Mouse (Mus musculus) forebrain, embryonic 13.5 days (tissue): Measurements from ENCODE around the gene Fkbp9. TPM values are rescaled to one million over a fixed set of nuclear protein-coding genes. Genes with fewer than 3 reads are reported as not detected.

Source experiments
- ATAC-seq: fragments of 200-750 bp; cut with Nextera tagmentation; 2 replicates; pipeline ENCODE4 v1.8.0; 2017
- H3K27ac ChIP-seq: fragments of 300-500 bp; sonication (generic); 2 replicates; pipeline ENCODE4 v1.5.1; 2015; ENCODE audit warnings: inconsistent platforms, mild to moderate bottlenecking, moderate library complexity
- H3K27me3 ChIP-seq: fragments of 300-500 bp; sonication (generic); 2 replicates; pipeline ENCODE4 v1.6.1; 2015; ENCODE audit warnings: mild to moderate bottlenecking, inconsistent platforms
- H3K36me3 ChIP-seq: fragments of 300-500 bp; sonication (generic); 2 replicates; pipeline ENCODE4 v1.6.1; 2015; ENCODE audit warnings: mild to moderate bottlenecking, inconsistent platforms; ENCODE audit not compliant: poor library complexity, severe bottlenecking
- H3K4me1 ChIP-seq: fragments of 300-500 bp; sonication (generic); 2 replicates; pipeline ENCODE4 v1.6.1; 2015; ENCODE audit warnings: inconsistent platforms
- H3K4me2 ChIP-seq: fragments of 300-500 bp; sonication (generic); 2 replicates; pipeline ENCODE4 v1.6.1; 2015; ENCODE audit warnings: inconsistent platforms, mild to moderate bottlenecking, moderate library complexity
- H3K4me3 ChIP-seq: fragments of 300-500 bp; sonication (generic); 2 replicates; pipeline ENCODE4 v1.5.1; 2015; ENCODE audit warnings: mild to moderate bottlenecking, inconsistent platforms
- H3K9ac ChIP-seq: fragments of 300-500 bp; sonication (generic); 2 replicates; pipeline ENCODE4 v1.6.1; 2015; ENCODE audit warnings: mild to moderate bottlenecking, inconsistent platforms
- H3K9me3 ChIP-seq: fragments of 300-500 bp; sonication (generic); replicated peaks from 2 replicates; pipeline ENCODE4 v1.6.1; 2016; ENCODE audit warnings: inconsistent platforms
- WGBS: fragments of 180-500 bp; shearing (Covaris S2); methylation state at CpG from one replicate; pipeline ENCODE4 v1.1.7; 2015; 5-methylcytosine and 5-hydroxymethylcytosine counted together
- polyA plus RNA-seq: library from polyadenylated mRNA; unstranded; fragments of >200 nt; fragmentation: Nextera tagmentation; extraction: Ambion mirVana; gene quantifications from 2 replicates; pipeline ENCODE4 v1.2.1, GENCODE M21; 2015

Gene Fkbp9
- polyA plus RNA-seq, 1 experiment from 2014 or later: 24.4 TPM

DNA sequence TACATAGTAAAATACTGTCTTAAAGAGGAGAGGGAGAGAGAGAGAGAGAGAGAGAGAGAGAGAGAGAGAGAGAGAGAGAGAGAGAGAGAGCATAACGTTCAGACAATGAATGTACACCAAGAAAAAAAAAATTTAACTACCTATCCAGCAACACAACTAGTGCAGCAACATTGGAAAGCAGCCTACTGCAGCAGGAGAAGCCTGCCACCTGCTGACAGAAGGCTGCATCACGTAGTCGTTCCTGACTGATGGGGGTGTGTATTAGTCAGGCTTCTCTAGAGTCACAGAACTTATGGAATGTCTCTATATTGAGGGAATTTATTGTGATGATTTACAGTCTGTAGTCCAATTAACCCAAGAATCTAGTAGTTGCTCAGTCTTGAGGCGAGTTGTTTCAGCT, 77.1 kb downstream of the Fkbp9 start:
- Histone ChIP-seq H3K27me3 (no peaks in the 10 kb centered on the region), H3K9ac (no peak overlapping the region), H3K9me3 (no peaks in the 10 kb centered on the region), H3K4me3 (no peak overlapping the region), H3K4me2 (no peak overlapping the region), H3K27ac (no peak overlapping the region), H3K4me1 (peaks cover 5% of the 10 kb centered on the region), H3K36me3 (no peaks in the 10 kb centered on the region)
- WGBS: 18% methylated on average over 4 of the region's 4 CpGs
- ATAC-seq: peak; percentile 50; the same call in 1 of the 2 replicates

DNA sequence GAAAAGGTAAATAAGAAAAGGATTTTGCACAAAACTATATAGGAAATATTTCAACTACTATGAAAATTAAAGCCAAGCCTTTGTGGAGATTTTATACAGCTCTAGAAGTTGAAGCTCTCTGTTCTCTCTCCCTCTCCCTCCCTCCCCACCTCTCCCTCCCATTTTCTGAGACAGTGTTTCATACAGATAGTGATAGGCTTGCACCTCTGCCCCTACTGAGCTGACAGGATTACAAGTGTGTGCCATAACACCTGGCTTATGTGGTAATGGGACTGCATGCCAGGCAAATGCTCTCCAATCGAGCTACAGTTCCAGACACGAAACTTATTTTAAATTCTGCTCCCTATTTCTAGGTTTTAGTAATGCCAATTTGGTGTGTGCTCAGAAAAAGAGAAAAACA, 79.1 kb downstream of the Fkbp9 start:
- Histone ChIP-seq H3K4me1 (no peaks in the 10 kb centered on the region), H3K9ac (no peak overlapping the region), H3K36me3 (no peaks in the 10 kb centered on the region; the same call in 1 of the 2 replicates), H3K4me2 (no peak overlapping the region), H3K27ac (no peak overlapping the region), H3K9me3 (peaks cover 5% of the 10 kb centered on the region; the same call in 1 of the 2 replicates), H3K4me3 (no peak overlapping the region), H3K27me3 (no peaks in the 10 kb centered on the region)
- no peak for ATAC-seq
- 81% methylated on average over 2 of the region's 2 CpGs for WGBS

DNA sequence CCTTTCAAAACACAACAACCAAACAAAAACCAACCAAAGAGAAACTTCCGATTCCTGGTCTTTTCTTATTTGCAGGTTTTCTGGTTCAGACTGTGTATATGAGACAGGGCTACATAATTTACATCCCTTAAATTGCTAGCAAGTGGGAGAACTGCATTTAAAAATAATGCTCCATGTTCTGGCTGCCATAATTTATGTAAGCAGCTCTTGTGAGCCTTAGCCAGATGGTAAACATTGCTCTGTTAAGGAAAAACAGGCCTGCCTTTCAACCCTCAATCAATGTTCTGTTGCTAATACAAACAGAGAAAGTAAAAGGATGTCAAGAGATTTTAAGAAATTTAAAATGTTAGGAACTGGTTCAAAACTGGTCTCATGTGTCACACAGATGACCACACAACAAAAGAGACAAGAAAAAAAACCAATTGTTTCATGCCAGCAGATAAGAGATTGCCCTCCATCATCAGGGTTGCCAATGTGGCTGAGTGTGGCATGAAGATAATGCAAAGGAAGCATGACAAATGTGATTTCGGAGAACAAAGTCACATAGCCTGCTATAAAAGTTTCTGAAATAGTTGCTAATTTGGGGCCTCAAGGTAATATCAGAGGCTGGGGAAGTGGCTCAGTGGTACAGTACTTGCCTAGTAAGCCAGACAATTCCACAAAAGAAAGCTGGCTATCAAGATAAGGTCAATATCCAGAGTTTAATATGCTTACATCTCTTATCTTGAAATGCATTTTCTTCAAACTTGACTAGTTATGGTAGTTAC, 81.4 kb downstream of the Fkbp9 start:
- Histone ChIP-seq H3K9ac (no peak overlapping the region), H3K9me3 (peaks cover 5% of the 10 kb centered on the region; the same call in 1 of the 2 replicates), H3K4me1 (no peaks in the 10 kb centered on the region), H3K4me3 (no peak overlapping the region), H3K27ac (no peak overlapping the region), H3K27me3 (no peaks in the 10 kb centered on the region), H3K36me3 (no peaks in the 10 kb centered on the region; the same call in 1 of the 2 replicates), H3K4me2 (no peak overlapping the region)
- ATAC-seq: no peak
- 93% methylated on average over 2 of the region's 2 CpGs for WGBS

DNA sequence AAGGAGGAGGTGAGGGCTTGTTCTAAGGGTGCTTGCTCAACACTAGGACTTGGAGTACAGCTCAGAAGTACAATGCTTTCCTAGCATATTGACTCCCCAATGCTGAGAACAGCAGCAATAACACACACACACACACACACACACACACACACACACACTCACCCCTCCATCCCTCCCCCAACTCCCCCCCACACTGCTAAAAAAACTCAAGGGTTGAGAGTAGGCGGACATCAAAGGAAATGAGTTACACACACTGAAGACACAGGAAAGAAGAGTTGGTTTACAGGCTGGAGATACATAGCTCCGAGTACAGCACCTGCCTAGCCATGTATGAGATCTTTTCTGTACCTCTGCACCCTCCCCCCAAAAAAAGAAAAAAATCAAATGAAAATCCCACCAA, 84.4 kb downstream of the Fkbp9 start:
- Histone ChIP-seq H3K9ac (no peak overlapping the region), H3K27ac (no peak overlapping the region), H3K4me3 (no peak overlapping the region), H3K36me3 (no peaks in the 10 kb centered on the region; the same call in 1 of the 2 replicates), H3K4me1 (no peaks in the 10 kb centered on the region), H3K4me2 (no peak overlapping the region), H3K9me3 (peaks cover 5% of the 10 kb centered on the region; the same call in 1 of the 2 replicates), H3K27me3 (no peaks in the 10 kb centered on the region)
- WGBS: 91% methylated on average over 2 of the region's 2 CpGs
- ATAC-seq: no peak

DNA sequence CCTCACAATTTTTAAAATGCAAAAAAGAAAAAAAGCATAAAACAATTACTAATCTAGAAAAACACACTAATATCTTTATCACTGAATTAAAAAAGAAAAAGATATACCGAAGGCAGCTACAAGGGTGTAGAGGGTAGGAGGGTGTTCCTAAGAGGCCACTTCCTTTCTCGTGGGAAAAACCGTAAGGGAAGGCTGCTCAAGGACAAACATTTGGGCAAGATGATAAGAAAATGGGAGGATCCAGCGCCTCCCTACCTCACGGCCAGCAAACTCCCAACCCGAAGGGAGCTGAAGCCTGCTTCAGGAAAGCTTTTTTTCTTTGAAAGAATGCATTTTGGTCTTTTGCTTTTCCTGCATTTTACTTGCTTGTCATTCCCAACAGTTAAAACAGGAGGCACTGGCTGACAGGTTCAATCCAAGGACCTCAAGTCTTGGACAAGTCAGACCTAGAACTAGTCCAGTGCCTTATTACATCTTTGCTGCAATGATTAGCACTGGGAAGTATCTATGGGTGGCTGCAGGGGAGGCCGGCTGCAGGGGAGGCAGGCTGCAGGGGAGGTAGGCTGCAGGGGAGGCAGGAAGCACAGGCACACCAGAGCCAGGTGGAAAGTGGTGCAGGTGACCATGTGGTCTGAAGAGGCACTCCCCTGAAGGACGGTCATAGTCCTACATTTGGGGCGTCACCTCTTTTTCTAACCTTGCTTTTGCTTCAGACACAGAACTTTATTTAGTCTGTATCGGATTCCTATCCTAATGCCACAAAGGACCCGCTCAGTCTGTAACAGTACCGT, 85.9 kb downstream of the Fkbp9 start:
- 85% methylated on average over 12 of the region's 12 CpGs for WGBS
- Histone ChIP-seq H3K27me3 (no peaks in the 10 kb centered on the region), H3K36me3 (no peaks in the 10 kb centered on the region; the same call in 1 of the 2 replicates), H3K4me3 (no peak overlapping the region), H3K4me1 (peaks cover 7% of the 10 kb centered on the region; the same call in 1 of the 2 replicates), H3K27ac (no peak overlapping the region), H3K4me2 (no peak overlapping the region), H3K9me3 (peaks cover 5% of the 10 kb centered on the region; the same call in 1 of the 2 replicates), H3K9ac (no peak overlapping the region)
- no peak for ATAC-seq

DNA sequence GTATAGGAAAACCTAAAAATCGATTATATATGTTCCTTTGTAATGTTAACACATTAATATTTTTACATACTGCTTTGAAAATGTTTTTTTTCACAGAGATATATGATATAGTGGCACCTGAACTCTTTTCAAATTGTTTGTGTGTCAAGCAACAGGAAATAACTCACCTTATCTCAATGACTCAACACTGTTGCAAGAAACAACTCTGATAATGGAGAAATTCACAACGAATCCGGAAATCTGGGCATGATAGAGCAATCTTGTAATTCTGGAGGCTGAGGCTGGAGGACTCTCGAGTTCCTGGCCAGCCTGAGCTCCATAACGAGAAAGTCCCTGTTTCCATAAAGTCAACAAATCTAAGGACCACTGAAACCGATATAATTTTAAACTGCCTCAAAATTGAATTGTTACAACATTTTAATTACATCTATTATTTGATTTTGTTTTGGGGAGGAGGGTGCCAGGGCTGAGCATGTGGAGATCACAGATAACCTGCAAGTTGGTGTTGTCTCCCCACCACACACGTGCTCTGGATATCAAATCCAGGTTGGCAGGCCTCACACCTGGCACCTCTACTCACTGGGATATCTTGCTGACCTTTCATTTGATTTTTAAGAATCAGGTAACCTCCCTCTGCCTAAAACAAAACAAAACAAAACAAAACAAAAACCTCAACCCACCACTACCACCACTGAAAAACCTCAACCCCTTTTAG, 87.6 kb downstream of the Fkbp9 start:
- WGBS: 89% methylated on average over 7 of the region's 7 CpGs
- H3K9me3 ChIP-seq: peaks cover 2% of the 10 kb centered on the region; the same call in 1 of the 2 replicates
- H3K4me2 ChIP-seq: no peak overlapping the region
- no peaks in the 10 kb centered on the region; the same call in 1 of the 2 replicates for H3K36me3 ChIP-seq
- no peak overlapping the region for H3K27ac ChIP-seq
- H3K4me1 ChIP-seq: peaks cover 7% of the 10 kb centered on the region; the same call in 1 of the 2 replicates
- no peak overlapping the region for H3K9ac ChIP-seq
- no peak overlapping the region for H3K4me3 ChIP-seq
- H3K27me3 ChIP-seq: no peaks in the 10 kb centered on the region
- ATAC-seq: no peak

DNA sequence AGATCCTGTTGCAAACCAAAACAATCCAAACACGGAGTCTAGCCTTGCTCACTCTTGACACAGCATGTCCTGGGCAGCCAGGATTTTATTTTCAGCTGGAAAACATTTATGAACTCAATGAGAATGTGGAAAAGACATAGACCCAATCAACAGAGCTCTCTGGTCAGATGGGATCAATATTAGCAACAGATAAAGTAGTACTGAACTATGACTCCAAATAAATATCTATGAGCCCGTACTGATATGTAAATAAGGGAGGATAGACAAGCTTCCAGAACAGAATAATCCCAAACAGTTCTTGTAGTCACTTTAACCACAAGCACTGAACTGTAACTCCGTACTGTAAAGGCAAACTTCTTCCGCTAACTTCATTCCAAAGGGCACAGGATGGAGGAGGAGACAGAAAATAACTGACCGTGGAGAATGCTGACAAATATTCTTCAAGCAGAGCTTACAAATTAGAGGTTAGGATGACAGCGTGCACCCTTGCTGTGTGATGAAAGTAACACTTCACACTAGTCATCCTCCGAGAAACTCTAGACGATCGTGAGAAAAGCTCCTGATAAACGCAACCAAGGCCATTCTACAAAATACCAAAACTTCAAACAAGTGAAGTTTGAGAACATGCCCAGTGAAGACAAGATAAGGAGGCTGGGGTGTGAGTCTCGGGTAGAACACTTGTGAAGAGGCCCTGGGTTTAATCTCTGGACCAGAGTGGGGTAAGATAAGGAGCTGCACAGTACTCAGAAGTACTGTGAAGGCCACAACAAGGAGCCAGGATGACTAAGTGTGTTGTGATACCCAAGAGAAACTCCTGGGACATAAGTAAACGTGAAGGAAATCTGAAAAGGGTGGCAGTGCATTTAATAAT, 88.6 kb downstream of the Fkbp9 start:
- ATAC-seq: no peak
- H3K9me3 ChIP-seq: no peaks in the 10 kb centered on the region
- no peak overlapping the region for H3K4me2 ChIP-seq
- peaks cover 7% of the 10 kb centered on the region; the same call in 1 of the 2 replicates for H3K4me1 ChIP-seq
- no peaks in the 10 kb centered on the region for H3K36me3 ChIP-seq
- WGBS: 89% methylated on average over 12 of the region's 12 CpGs
- H3K4me3 ChIP-seq: no peak overlapping the region
- H3K27ac ChIP-seq: no peak overlapping the region
- H3K27me3 ChIP-seq: no peaks in the 10 kb centered on the region
- no peak overlapping the region for H3K9ac ChIP-seq

DNA sequence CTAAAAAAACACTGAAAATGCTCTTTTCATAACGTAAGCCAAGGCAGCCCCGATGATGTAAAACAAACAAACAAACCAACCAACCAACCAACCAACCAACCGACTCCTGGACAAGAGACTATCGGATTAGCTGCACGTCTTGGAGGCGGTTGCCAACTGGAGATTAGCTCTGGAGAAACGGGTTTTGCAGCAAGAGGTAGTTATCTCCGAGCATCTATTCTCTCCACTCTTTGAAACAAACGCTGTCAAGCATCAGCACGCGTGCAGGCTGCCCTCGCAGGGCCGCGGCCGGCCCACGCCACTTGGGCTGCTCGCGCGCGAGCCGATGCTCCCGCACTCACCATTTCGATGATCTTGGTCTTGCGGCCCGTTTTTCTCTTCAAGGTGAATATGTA, 91.5 kb downstream of the Fkbp9 start:
- Histone ChIP-seq H3K4me1 (peaks cover 7% of the 10 kb centered on the region; the same call in 1 of the 2 replicates), H3K9me3 (no peaks in the 10 kb centered on the region), H3K4me3 (peak overlapping the region; percentile 67), H3K4me2 (peak overlapping the region; percentile 62), H3K27me3 (no peaks in the 10 kb centered on the region), H3K36me3 (no peaks in the 10 kb centered on the region), H3K9ac (peak overlapping the region; percentile 77), H3K27ac (peak overlapping the region; percentile 71)
- WGBS: under 1% methylated on average over 25 of the region's 25 CpGs
- no peak for ATAC-seq

DNA sequence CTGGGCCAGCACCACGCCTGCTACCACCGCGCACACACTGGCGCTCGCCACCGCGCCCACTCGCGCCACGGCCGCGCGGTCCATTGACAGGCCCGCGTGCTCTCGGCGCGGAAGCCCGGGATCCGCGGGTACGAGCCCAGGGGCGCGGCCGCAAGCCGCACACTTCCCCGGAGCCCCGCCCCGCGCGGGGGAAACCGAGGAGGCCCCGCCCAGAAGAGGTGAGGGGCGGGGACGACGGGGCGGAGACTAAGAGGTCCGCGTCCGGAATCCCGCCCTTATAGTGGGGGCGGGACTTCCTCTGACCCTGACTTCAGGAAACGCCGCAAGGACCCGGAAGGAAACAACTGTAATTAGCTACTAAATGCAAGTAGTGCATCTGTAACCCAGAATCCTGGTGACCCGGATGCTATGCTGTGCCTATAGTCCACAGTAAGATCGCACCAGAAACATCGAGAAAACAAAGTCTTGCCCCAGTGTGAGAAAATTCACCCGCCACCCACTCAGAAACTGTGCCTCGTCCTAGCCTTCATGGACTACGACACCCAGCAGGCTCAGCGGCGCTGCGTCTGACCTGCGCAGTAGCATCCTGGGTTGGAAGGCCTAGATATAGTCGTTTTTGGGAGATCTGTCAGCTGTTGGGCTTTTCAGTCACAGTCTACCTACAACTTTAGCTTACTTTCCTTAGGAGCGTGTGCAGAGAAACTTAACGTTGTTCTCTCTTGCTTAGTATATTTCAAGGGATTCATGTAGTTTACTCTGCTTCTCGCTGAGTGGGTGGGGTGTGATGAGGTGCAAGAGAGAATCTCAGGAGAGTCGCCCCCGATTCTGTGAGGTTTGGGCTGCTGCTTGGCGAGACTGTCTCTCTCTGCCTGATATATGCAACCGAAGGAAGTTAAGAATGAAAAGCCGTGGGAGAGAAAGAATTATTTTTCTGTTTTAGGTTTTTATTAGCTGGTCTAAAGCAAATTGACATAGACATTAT, 92.2 kb downstream of the Fkbp9 start, which contains the start of the genes Nt5c3 and Vmn1r4:
TSS of gene Nt5c3 (minus strand) at position 207 of the 982 bp plus-strand sequence.
TSS of gene Vmn1r4 (plus strand) at position 290 of the 982 bp plus-strand sequence.
- H3K4me2 ChIP-seq: peak within 1 kb of the TSS; percentile 62
- peak within 1 kb of the TSS; percentile 67 for H3K4me3 ChIP-seq
- 3% methylated on average over 64 of the region's 64 CpGs for WGBS
- peak within 1 kb of the TSS; percentile 77 for H3K9ac ChIP-seq
- ATAC-seq: peak; percentile 97
- no peaks in the 10 kb centered on the region for H3K9me3 ChIP-seq
- peaks cover 7% of the 10 kb centered on the region; the same call in 1 of the 2 replicates for H3K4me1 ChIP-seq
- no peaks in the 10 kb centered on the region for H3K36me3 ChIP-seq
- no peaks in the 10 kb centered on the region for H3K27me3 ChIP-seq
- H3K27ac ChIP-seq: peak within 1 kb of the TSS; percentile 71
